Mouse (Mus musculus): ENCODE data around the gene Tcap.

Gene Tcap

GRCm38 (mm10) chr11:98355732-98356299, 27.8 kb upstream of the Tcap start:
- peak; percentile 50 for DNase-seq (ENCODE audit: extremely low spot score, low spot score)

- DNase-seq (ENCODE audit: extremely low spot score, low spot score), result no peak
These were observed 26.8 kb upstream of the Tcap start for GRCm38 (mm10) chr11:98356625-98357394.

- DNase-seq (ENCODE audit: extremely low spot score, low spot score), result no peak
These were observed 26.0 kb upstream of the Tcap start for GRCm38 (mm10) chr11:98357396-98358160.

- DNase-seq (ENCODE audit: extremely low spot score, low spot score), result peak; percentile 91
These were observed 25.2 kb upstream of the Tcap start, which contains the start of gene Stard3 for GRCm38 (mm10) chr11:98358161-98359083. Gene Stard3, plus strand, starts transcription at chr11:98358368.

- DNase-seq (ENCODE audit: extremely low spot score, low spot score), result no peak
These were observed 22.6 kb upstream of the Tcap start for GRCm38 (mm10) chr11:98360866-98361521.

DNA sequence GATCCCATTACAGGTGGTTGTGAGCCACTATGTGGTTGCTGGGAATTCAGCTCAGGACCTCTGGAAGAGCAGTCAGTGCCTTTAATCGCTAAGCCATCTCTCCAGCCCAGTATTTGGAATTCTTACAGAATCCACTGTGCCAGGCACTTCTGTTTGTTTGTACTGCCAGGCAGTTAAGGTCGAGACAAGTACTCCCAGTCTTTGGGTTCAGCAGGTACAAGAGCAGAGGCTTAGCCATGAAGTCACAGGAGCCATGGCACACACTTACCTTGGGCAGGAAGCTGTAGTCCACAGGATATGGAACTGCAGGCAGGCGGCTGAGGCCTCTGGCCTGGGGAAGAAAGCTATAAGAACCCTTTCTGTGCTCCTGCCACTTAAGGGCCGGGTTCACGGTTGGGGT, 19.8 kb upstream of the Tcap start:
- DNase-seq (ENCODE audit: extremely low spot score, low spot score), result no peak

DNA sequence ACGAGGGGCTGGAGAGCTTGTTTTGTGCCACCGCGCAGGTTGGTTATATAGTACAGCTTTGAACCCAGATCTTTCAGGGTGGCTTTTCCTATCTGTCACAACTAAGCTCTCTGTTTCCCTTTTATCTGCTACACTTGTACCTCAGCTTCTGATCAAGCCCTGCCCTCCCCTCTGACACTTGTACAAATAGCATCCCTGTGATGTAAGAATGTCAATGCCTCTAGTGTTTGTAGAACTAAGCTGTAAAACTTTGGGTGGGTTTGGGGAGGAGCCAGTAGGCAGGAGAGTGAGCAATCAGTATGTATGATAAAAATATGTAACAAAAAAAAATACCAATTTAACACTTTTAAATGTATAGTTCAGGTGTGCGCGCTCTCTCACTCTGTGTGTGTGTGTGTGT, 19.2 kb upstream of the Tcap start:
- DNase-seq (ENCODE audit: extremely low spot score, low spot score), result no peak

GRCm38 (mm10) chr11:98366290-98366689, 17.3 kb upstream of the Tcap start:
- no peak for DNase-seq (ENCODE audit: extremely low spot score, low spot score)

DNA sequence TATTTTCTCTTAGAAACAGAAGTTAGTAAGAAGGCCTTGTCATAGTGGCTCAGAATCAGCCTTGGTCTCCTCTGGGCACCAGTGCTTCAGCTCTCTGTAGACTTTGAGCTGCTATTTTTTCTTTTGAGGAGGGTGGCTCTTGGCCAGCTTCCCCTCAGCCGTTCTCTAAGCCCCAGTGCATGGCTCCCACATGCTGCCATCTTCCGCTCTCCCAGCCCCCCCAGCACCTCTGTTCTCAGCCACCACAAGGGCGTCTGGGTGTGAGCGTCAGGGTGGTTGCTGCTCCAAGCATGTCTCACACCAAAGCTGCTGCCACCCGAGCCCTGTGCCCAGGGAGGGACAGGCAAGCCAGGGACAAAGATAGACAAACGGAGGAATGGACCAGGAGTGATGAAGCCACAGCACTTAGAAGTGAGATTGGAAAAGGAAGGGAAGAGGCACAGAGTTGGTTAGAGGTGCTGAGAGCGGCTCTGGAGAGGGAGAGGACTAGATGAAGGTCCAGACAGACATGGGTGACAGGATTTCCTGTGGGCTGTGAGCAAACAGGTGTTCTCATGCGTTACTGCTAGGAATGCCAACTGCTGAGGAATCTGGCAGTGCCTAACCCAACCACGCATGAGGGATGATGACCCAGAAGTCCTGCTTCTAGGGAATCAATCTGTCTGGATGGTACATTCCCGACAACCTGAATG, 16.3 kb upstream of the Tcap start:
- DNase-seq (ENCODE audit: extremely low spot score, low spot score), result no peak

- no peak for DNase-seq (ENCODE audit: extremely low spot score, low spot score)
These were observed 15.8 kb upstream of the Tcap start for GRCm38 (mm10) chr11:98367863-98368186.

DNA sequence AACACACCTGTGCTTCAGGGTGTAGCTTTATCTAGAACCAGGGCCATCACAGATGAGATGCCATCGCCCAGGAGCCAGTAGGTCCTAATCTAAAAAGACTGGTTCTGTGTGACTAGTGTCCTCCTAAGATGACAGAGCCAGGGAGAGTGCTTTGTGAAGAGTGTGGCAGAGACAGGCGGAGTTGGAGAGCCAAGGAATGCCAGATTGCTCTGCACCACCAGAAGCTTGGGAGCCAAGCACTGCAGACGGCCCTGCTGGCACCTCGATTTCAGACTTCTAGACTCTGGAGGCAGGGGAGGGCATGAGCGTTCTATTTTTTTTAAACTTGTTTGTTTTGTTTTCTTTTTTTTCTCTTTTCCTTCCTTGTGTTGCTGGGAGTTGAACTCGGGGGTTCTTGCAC, 14.3 kb upstream of the Tcap start:
- no peak for DNase-seq (ENCODE audit: extremely low spot score, low spot score)

DNA sequence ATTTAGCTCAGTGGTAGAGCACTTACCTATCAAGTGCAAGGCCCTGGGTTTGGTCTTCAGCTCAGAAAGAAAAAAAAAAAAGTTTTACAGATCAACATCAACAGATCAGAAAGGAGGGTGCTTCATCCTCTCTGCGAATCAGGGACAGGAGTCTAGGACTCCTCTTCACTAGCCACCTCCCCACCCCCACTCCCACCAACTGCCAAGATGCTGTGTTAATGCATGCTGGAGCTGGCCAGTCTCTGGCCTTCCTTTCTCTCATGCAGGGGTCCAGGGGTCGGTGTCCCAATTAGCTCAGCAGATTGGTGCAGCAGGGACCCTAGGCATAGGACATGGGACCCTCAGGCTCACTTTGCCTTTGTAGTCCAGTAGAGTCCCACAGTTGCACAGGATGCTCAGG, 13.0 kb upstream of the Tcap start:
- no peak for DNase-seq (ENCODE audit: extremely low spot score, low spot score)

DNA sequence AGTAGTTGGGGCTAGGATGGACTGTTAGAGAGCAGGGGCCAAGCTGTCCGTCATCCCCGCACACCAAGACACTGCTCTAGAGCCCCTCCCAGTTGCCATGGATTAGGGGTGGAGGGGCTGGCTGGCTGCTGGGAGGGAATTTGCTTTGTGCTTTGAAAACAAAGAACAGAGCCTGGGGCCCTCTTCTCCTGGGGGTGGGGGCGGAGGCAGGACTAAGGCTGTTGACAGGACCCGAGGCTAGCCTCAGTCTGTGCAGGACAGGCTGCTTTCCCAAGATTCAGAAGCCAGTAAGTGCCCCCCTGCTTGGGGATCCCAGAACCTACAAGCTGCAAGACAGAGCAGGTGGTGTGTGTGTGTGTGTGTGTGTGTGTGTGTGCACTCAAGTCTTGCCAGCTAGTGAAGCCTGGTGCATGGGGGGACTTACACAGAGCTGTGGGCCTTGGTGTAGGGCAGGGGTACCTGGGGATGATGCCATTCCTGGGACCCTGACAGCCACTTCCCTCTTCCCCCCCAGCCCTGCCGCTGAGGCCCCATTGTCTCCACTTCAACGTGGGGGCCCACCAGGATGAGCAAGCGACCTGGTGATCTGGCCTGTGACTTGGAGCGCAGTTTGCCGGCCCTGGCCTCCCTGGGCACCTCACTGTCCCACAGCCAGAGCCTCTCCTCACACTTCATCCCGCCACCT, 11.9 kb upstream of the Tcap start:
- no peak for DNase-seq (ENCODE audit: extremely low spot score, low spot score)

DNA sequence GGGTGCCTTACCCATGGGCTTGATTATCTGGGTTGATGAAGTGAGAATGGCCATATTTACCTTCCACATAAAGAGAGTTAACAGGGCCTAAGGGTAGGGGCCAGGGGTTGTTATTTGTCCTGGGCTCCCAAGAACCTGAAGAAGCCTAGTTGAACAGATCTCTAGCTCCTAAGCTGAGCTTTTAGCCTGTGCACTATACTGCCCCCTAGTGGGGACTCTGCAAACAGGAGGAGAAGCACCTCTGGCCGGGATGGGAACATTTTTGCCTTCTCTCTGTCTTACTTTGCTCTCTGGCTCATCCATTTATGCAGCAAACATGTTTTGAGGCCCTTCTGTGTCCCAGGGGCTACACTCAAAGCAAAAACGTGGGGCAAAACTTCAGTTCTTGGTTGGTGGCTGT, 11.2 kb upstream of the Tcap start:
- peak; percentile 73 for DNase-seq (ENCODE audit: extremely low spot score, low spot score)

GRCm38 (mm10) chr11:98373244-98373643, 10.4 kb upstream of the Tcap start:
- no peak for DNase-seq (ENCODE audit: extremely low spot score, low spot score)

DNA sequence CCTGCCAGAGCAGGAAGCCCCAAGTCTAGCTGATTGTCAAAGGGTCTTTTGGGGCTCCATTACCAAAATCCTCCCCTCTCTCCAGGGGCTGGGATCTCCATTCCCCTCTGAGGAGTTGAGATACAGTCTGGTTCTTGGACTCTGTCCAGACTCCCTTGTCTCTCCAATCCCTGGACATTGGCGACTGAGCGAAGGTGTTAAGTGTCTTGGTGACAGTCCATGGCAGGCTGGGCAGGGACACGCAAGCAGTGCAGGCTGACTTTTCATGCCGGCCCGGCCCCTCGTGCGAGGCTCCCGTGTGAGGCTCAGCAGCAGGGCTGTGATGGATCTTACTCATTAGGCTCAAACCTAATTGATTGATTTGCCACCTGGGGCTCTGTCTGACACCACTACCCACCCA, 9.3 kb upstream of the Tcap start:
- DNase-seq (ENCODE audit: extremely low spot score, low spot score), result no peak

DNA sequence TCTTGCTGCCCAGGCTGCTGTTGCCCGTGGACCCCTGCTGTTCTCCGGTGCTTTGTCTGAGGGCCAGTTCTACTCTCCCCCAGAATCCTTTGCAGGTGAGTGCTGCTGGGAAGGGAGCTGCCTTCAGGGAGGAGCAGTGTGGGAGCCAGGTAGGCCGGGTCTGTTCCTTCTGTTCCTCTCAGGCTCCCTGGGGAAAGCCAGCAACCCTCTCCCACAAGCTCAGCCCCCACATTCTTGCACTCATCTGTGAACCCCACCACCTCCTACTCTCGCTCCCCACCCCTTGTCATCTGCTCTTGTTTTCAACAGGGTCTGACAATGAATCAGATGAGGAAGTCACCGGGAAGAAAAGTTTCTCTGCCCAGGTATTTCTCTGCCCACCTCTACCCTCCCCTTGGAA, 6.9 kb upstream of the Tcap start:
- DNase-seq (ENCODE audit: extremely low spot score, low spot score), result no peak

DNA sequence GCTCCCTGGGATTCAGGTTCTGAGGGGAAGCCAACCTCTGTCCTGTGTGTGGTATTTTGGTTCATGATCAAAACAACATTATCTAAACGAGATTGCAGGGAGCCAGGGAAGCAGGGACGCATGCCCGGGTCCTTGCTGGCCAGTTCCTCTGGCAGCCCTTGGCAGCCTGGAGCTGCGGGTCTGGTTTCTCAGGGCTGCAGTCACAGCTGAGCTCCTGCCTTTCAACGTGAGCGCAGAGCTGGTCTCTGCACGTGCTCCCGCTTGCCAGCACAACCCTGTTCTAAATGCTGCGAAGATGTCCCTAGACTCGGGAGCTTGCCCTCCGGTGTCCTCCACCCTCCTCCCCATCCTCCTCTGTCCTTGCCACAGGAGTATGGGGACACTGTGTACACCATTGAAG, 5.8 kb upstream of the Tcap start:
- no peak for DNase-seq (ENCODE audit: extremely low spot score, low spot score)

DNA sequence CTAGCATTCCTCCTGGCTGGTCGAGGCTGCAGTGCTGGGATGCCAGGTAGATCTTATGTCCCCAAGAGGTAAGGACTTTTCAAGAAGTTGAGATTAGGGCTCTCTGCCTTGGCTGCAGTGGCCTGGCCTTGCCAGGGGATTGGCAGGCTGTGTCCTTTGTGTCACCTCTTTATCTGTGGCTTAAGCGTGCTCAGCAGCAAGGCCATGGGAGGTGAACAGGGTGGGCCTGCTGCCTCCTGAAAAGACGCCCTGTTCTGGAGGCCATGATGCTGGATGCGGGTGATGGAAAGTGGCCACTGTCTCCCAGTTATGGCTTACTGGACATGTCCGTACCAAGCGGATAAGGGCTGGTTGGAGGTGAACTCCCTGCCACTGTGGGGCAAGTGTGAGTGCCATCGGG, 4.2 kb upstream of the Tcap start:
- DNase-seq (ENCODE audit: extremely low spot score, low spot score), result no peak

DNA sequence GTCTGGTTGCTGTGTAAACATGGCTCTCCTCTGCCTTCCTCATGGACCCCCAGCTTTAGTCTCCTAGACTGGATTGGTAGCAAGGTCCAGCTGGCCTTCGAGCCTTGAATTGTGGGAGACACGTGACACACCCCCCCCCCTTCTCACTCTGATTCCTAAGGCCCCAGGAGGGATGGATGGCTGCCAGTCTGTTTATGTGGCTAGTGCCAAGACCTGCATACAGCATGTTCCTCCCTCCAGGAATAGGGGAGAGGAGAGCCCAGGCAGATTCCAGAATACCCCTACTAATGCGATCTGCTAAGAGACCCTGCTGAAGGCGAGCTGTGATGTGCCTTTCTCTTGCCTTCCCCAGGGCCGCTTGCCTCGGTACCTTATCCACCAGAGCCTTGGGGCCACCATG, 3.5 kb upstream of the Tcap start:
- no peak for DNase-seq (ENCODE audit: extremely low spot score, low spot score)

Data from neural tube, embryonic 10.5 days (tissue).